Mouse (Mus musculus) limb, embryonic 11.5 days (tissue): ENCODE data around the gene Celf2. TPM values are rescaled to one million over a fixed set of nuclear protein-coding genes. Genes with fewer than 3 reads are reported as not detected.
"Not testable (repeated sequence)": the region's sequence is repeated elsewhere in the genome, so short reads cannot be mapped to it uniquely, and the experiment has no call there.

Experiments used
- ATAC-seq: fragments of 200-750 bp; cut with Nextera tagmentation; 2 replicates; pipeline ENCODE4 v1.8.0; 2017; ENCODE audit warnings: low read depth; ENCODE audit not compliant: insufficient number of reproducible peaks, low FRiP score, low TSS enrichment
- DNase-seq: peaks from one replicate; pipeline ENCODE4 v3.0.0-alpha.2; 2015; ENCODE audit warnings: low spot score
- H3K27ac ChIP-seq: fragments of 300-500 bp; sonication (generic); replicated peaks from 2 replicates; pipeline ENCODE4 v1.5.1; 2014; ENCODE audit warnings: low read depth, mild to moderate bottlenecking, low read length
- H3K27me3 ChIP-seq: fragments of 300-500 bp; sonication (generic); 2 replicates; pipeline ENCODE4 v1.6.1; 2014; ENCODE audit warnings: mild to moderate bottlenecking, low read length, mixed read lengths; ENCODE audit not compliant: control insufficient read depth, insufficient read depth
- H3K36me3 ChIP-seq: fragments of 300-500 bp; sonication (generic); 2 replicates; pipeline ENCODE4 v1.6.1; 2014; ENCODE audit warnings: mild to moderate bottlenecking, low read length, moderate library complexity, mixed read lengths; ENCODE audit not compliant: control insufficient read depth, insufficient read depth
- H3K4me1 ChIP-seq: fragments of 300-500 bp; sonication (generic); 2 replicates; pipeline ENCODE4 v1.6.1; 2014; ENCODE audit warnings: low read length, mixed read lengths; ENCODE audit not compliant: control insufficient read depth, insufficient read depth
- H3K4me2 ChIP-seq: fragments of 300-500 bp; sonication (generic); 2 replicates; pipeline ENCODE4 v1.6.1; 2014; ENCODE audit warnings: low read depth, mild to moderate bottlenecking, moderate library complexity; ENCODE audit not compliant: severe bottlenecking
- H3K4me3 ChIP-seq: fragments of 300-500 bp; sonication (generic); 2 replicates; pipeline ENCODE4 v1.5.1; 2014; ENCODE audit warnings: low read depth, low read length
- H3K9ac ChIP-seq: fragments of 300-500 bp; sonication (generic); 2 replicates; pipeline ENCODE4 v1.6.1; 2014; ENCODE audit warnings: mild to moderate bottlenecking, low read length
- H3K9me3 ChIP-seq: fragments of 300-500 bp; sonication (generic); 2 replicates; pipeline ENCODE4 v1.6.1; 2016; ENCODE audit warnings: low read length; ENCODE audit not compliant: control insufficient read depth
- WGBS: fragments of 180-500 bp; shearing (Covaris S2); extraction: QIAGEN DNeasy Blood & Tissue Kit; methylation state at CpG from one replicate; pipeline ENCODE4 v1.1.7; 2014; 5-methylcytosine and 5-hydroxymethylcytosine counted together
- polyA plus RNA-seq: library from polyadenylated mRNA; unstranded; fragments of >200 nt; fragmentation: Nextera tagmentation; extraction: Ambion mirVana; gene quantifications from 2 replicates; pipeline ENCODE4 v1.2.1, GENCODE M21; 2014

The Celf2 gene
- polyA plus RNA-seq, 1 experiment from 2014 or later, result 24.1 TPM

- ATAC-seq, result peak; percentile 51; the same call in 1 of the 2 replicates
- H3K4me2 ChIP-seq, result no peak overlapping the region
- no peaks in the 10 kb centered on the region for H3K9me3 ChIP-seq
- no peaks in the 10 kb centered on the region for H3K36me3 ChIP-seq
- no peaks in the 10 kb centered on the region for H3K27me3 ChIP-seq
- DNase-seq, result peak; percentile 22
- no peak overlapping the region for H3K4me3 ChIP-seq
- H3K9ac ChIP-seq, result no peak overlapping the region
- no peaks in the 10 kb centered on the region for H3K4me1 ChIP-seq
- no peak overlapping the region for H3K27ac ChIP-seq
- 54% methylated on average over 4 of the region's 4 CpGs for WGBS
Measured at GRCm38 (mm10) chr2:7273214-7273613, 236.1 kb downstream of the Celf2 start.

GRCm38 (mm10) chr2:7270051-7270450 is 239.3 kb downstream of the Celf2 start:
- Histone ChIP-seq H3K36me3 (no peaks in the 10 kb centered on the region), H3K4me1 (no peaks in the 10 kb centered on the region), H3K4me3 (no peak overlapping the region), H3K9ac (no peak overlapping the region), H3K27me3 (no peaks in the 10 kb centered on the region), H3K9me3 (no peaks in the 10 kb centered on the region), H3K27ac (no peak overlapping the region), H3K4me2 (no peak overlapping the region)
- DNase-seq, result no peak
- no peak for ATAC-seq
- WGBS, result 89% methylated on average over 7 of the region's 7 CpGs

- DNase-seq (no peak), ATAC-seq (no peak)
- Histone ChIP-seq H3K4me1 (no peaks in the 10 kb centered on the region), H3K27me3 (no peaks in the 10 kb centered on the region), H3K36me3 (no peaks in the 10 kb centered on the region), H3K4me3 (no peak overlapping the region), H3K27ac (no peak overlapping the region), H3K9ac (no peak overlapping the region), H3K9me3 (no peaks in the 10 kb centered on the region), H3K4me2 (no peak overlapping the region)
- whole genome bisulfite sequencing, result 83% methylated on average over 4 of the region's 4 CpGs
Measured at GRCm38 (mm10) chr2:7267166-7267565, 242.2 kb downstream of the Celf2 start.

GRCm38 (mm10) chr2:7262668-7263067 is 246.7 kb downstream of the Celf2 start:
- not testable (repeated sequence) for ATAC-seq

GRCm38 (mm10) chr2:7260186-7260585 is 249.2 kb downstream of the Celf2 start:
- H3K36me3 ChIP-seq, result no peaks in the 10 kb centered on the region
- no peak for ATAC-seq
- 86% methylated on average over 4 of the region's 4 CpGs for WGBS

More at GRCm38 (mm10) chr2:7262668-7263067, 246.7 kb downstream of the Celf2 start:
- H3K4me1 ChIP-seq, H3K4me2 ChIP-seq, H3K4me3 ChIP-seq, H3K9me3 ChIP-seq, H3K27me3 ChIP-seq, H3K36me3 ChIP-seq, H3K27ac ChIP-seq, DNase-seq, H3K9ac ChIP-seq: not testable (repeated sequence)

GRCm38 (mm10) chr2:7259616-7260015 is 249.7 kb downstream of the Celf2 start:
- ATAC-seq (no peak), DNase-seq (no peak)
- WGBS, result 90% methylated on average over 4 of the region's 4 CpGs
- H3K9me3 ChIP-seq, result no peaks in the 10 kb centered on the region
- H3K27me3 ChIP-seq, result no peaks in the 10 kb centered on the region
- no peak overlapping the region for H3K4me2 ChIP-seq
- H3K9ac ChIP-seq, result no peak overlapping the region
- no peaks in the 10 kb centered on the region for H3K36me3 ChIP-seq
- no peak overlapping the region for H3K27ac ChIP-seq
- no peak overlapping the region for H3K4me3 ChIP-seq
- H3K4me1 ChIP-seq, result no peaks in the 10 kb centered on the region

More at GRCm38 (mm10) chr2:7260186-7260585, 249.2 kb downstream of the Celf2 start:
- no peaks in the 10 kb centered on the region for H3K9me3 ChIP-seq
- no peak for DNase-seq
- H3K4me2 ChIP-seq, result no peak overlapping the region
- H3K27me3 ChIP-seq, result no peaks in the 10 kb centered on the region
- no peak overlapping the region for H3K27ac ChIP-seq
- no peak overlapping the region for H3K9ac ChIP-seq
- no peak overlapping the region for H3K4me3 ChIP-seq
- no peaks in the 10 kb centered on the region for H3K4me1 ChIP-seq

GRCm38 (mm10) chr2:7256023-7256422 is 253.3 kb downstream of the Celf2 start:
- H3K4me2 ChIP-seq, result no peak overlapping the region
- no peak for ATAC-seq

GRCm38 (mm10) chr2:7255386-7255785 is 254.0 kb downstream of the Celf2 start:
- Histone ChIP-seq H3K9ac (no peak overlapping the region), H3K27ac (no peak overlapping the region), H3K27me3 (no peaks in the 10 kb centered on the region), H3K9me3 (no peaks in the 10 kb centered on the region), H3K4me2 (no peak overlapping the region), H3K36me3 (no peaks in the 10 kb centered on the region), H3K4me3 (no peak overlapping the region), H3K4me1 (no peaks in the 10 kb centered on the region)
- ATAC-seq, result no peak
- no peak for DNase-seq
- 87% methylated on average over 3 of the region's 3 CpGs for WGBS

More at GRCm38 (mm10) chr2:7256023-7256422, 253.3 kb downstream of the Celf2 start:
- Histone ChIP-seq H3K9ac (no peak overlapping the region), H3K4me3 (no peak overlapping the region), H3K27me3 (no peaks in the 10 kb centered on the region), H3K4me1 (no peaks in the 10 kb centered on the region), H3K9me3 (no peaks in the 10 kb centered on the region), H3K36me3 (no peaks in the 10 kb centered on the region), H3K27ac (no peak overlapping the region)
- WGBS, result 89% methylated on average over 1 of the region's 1 CpGs
- DNase-seq, result no peak

- 41% methylated on average over 2 of the region's 2 CpGs for WGBS
- H3K4me3 ChIP-seq, result no peak overlapping the region
- H3K27me3 ChIP-seq, result no peaks in the 10 kb centered on the region
- DNase-seq, result no peak
- no peak overlapping the region for H3K4me2 ChIP-seq
- ATAC-seq, result no peak
- peaks cover 3% of the 10 kb centered on the region; the same call in 1 of the 2 replicates for H3K4me1 ChIP-seq
- no peak overlapping the region for H3K9ac ChIP-seq
- no peaks in the 10 kb centered on the region for H3K9me3 ChIP-seq
- no peaks in the 10 kb centered on the region for H3K36me3 ChIP-seq
- H3K27ac ChIP-seq, result no peak overlapping the region
Measured at GRCm38 (mm10) chr2:7250314-7250713, 259.0 kb downstream of the Celf2 start.
